Mouse (Mus musculus) lung, postnatal 36 days (tissue): ENCODE results near the gene Msn.
A peak's percentile ranks its signal among the peaks of the same experiment; 100 is the strongest.

Source experiments
- DNase-seq: peaks from one replicate; pipeline ENCODE4 v3.0.0; 2022; ENCODE audit warnings: mixed read lengths

Msn gene

GRCm38 (mm10) chrX:96095509-96096499 lies at the start of gene Msn:
Gene Msn (plus strand): TSS chrX:96096042.
- DNase-seq = peak; percentile 90

- peak; percentile 46 for DNase-seq
Observed at GRCm38 (mm10) chrX:96052798-96053197, 43.0 kb upstream of the Msn start.

- DNase-seq = no peak
Observed at GRCm38 (mm10) chrX:96077747-96078146, 18.1 kb upstream of the Msn start.

GRCm38 (mm10) chrX:96086259-96086658 lies 9.6 kb upstream of the Msn start:
- DNase-seq = peak; percentile 46

GRCm38 (mm10) chrX:96096513-96097210 lies 820 bp downstream of the Msn start:
- peak; percentile 79 for DNase-seq

- no peak for DNase-seq
Observed at GRCm38 (mm10) chrX:96097491-96097970, 1.7 kb downstream of the Msn start.

GRCm38 (mm10) chrX:96099003-96099402 lies 3.2 kb downstream of the Msn start:
- peak; percentile 59 for DNase-seq

GRCm38 (mm10) chrX:96107427-96108291 lies 11.8 kb downstream of the Msn start:
- peak; percentile 83 for DNase-seq

- peak; percentile 39 for DNase-seq
Observed at GRCm38 (mm10) chrX:96113106-96113634, 17.3 kb downstream of the Msn start.

- no peak for DNase-seq
Observed at GRCm38 (mm10) chrX:96115501-96115900, 19.7 kb downstream of the Msn start.

- no peak for DNase-seq
Observed at GRCm38 (mm10) chrX:96117366-96117765, 21.5 kb downstream of the Msn start.

- DNase-seq = no peak
Observed at GRCm38 (mm10) chrX:96119997-96120396, 24.2 kb downstream of the Msn start.

- DNase-seq = no peak
Observed at GRCm38 (mm10) chrX:96121912-96122311, 26.1 kb downstream of the Msn start.

GRCm38 (mm10) chrX:96126803-96127202 lies 31.0 kb downstream of the Msn start:
- no peak for DNase-seq

- DNase-seq = peak; percentile 81
Observed at GRCm38 (mm10) chrX:96130139-96130538, 34.3 kb downstream of the Msn start.

- DNase-seq = peak; percentile 84
Observed at GRCm38 (mm10) chrX:96130663-96131062, 34.8 kb downstream of the Msn start.

- DNase-seq = peak; percentile 86
Observed at GRCm38 (mm10) chrX:96133260-96133659, 37.4 kb downstream of the Msn start.

- DNase-seq = peak; percentile 68
Observed at GRCm38 (mm10) chrX:96134243-96134661, 38.4 kb downstream of the Msn start.

GRCm38 (mm10) chrX:96134840-96135580 lies 39.2 kb downstream of the Msn start:
- DNase-seq = peak; percentile 59

GRCm38 (mm10) chrX:96135581-96135980 lies 39.7 kb downstream of the Msn start:
- DNase-seq = peak; percentile 44

GRCm38 (mm10) chrX:96139262-96139661 lies 43.4 kb downstream of the Msn start:
- no peak for DNase-seq
